Mouse (Mus musculus) intestine, embryonic 15.5 days (tissue): ENCODE measurements at regions not wholly inside any gene's neighbourhood (a gene's known extent, or its start where the extent isn't known, plus 50 kb on each side); places are given as distances from the start of the nearest gene placed in this dataset.

Experiments
- ATAC-seq: fragments of 200-750 bp; cut with Nextera tagmentation; 2 replicates; pipeline ENCODE4 v1.8.0; 2017; ENCODE audit warnings: moderate TSS enrichment, moderate library complexity
- H3K27ac ChIP-seq: fragments of 300-500 bp; sonication (generic); 2 replicates; pipeline ENCODE4 v1.5.1; 2015; ENCODE audit warnings: mild to moderate bottlenecking, inconsistent platforms
- H3K27me3 ChIP-seq: fragments of 300-500 bp; sonication (generic); replicated peaks from 2 replicates; pipeline ENCODE4 v1.6.1; 2015; ENCODE audit warnings: inconsistent platforms
- H3K36me3 ChIP-seq: fragments of 300-500 bp; sonication (generic); 2 replicates; pipeline ENCODE4 v1.6.1; 2015; ENCODE audit warnings: inconsistent platforms
- H3K4me1 ChIP-seq: fragments of 300-500 bp; sonication (generic); replicated peaks from 2 replicates; pipeline ENCODE4 v1.6.1; 2015; ENCODE audit warnings: inconsistent platforms
- H3K4me2 ChIP-seq: fragments of 300-500 bp; sonication (generic); replicated peaks from 2 replicates; pipeline ENCODE4 v1.6.1; 2015; ENCODE audit warnings: mild to moderate bottlenecking, inconsistent platforms
- H3K4me3 ChIP-seq: fragments of 300-500 bp; sonication (generic); replicated peaks from 2 replicates; pipeline ENCODE4 v1.5.1; 2015; ENCODE audit warnings: inconsistent platforms
- H3K9ac ChIP-seq: fragments of 300-500 bp; sonication (generic); 2 replicates; pipeline ENCODE4 v1.6.1; 2015; ENCODE audit warnings: inconsistent platforms
- H3K9me3 ChIP-seq: fragments of 300-500 bp; sonication (generic); 2 replicates; pipeline ENCODE4 v1.6.1; 2016; ENCODE audit warnings: inconsistent platforms
- WGBS: fragments of 180-500 bp; shearing (Covaris S2); methylation state at CpG from one replicate; pipeline ENCODE4 v1.1.7; 2015; 5-methylcytosine and 5-hydroxymethylcytosine counted together

GRCm38 (mm10) chr6:107415766-107416165 lies 113.8 kb upstream of the Lrrn1 start:
- Histone ChIP-seq H3K9ac (no peak overlapping the region), H3K27ac (no peak overlapping the region), H3K4me2 (no peak overlapping the region), H3K4me3 (no peak overlapping the region), H3K36me3 (no peaks in the 10 kb centered on the region), H3K27me3 (no peaks in the 10 kb centered on the region), H3K9me3 (no peaks in the 10 kb centered on the region), H3K4me1 (no peaks in the 10 kb centered on the region)
- WGBS, result 74% methylated on average over 4 of the region's 4 CpGs
- no peak for ATAC-seq

GRCm38 (mm10) chr6:107422091-107422490 lies 107.5 kb upstream of the Lrrn1 start:
- Histone ChIP-seq H3K36me3 (no peaks in the 10 kb centered on the region), H3K4me3 (no peak overlapping the region), H3K9ac (no peak overlapping the region), H3K27ac (no peak overlapping the region), H3K4me1 (no peaks in the 10 kb centered on the region), H3K4me2 (no peak overlapping the region), H3K27me3 (no peaks in the 10 kb centered on the region), H3K9me3 (no peaks in the 10 kb centered on the region)
- no peak for ATAC-seq
- WGBS, result 39% methylated on average over 3 of the region's 3 CpGs

GRCm38 (mm10) chr6:107426529-107426928 lies 103.0 kb upstream of the Lrrn1 start:
- Histone ChIP-seq H3K27ac (no peak overlapping the region), H3K27me3 (no peaks in the 10 kb centered on the region), H3K36me3 (no peaks in the 10 kb centered on the region), H3K4me3 (no peak overlapping the region), H3K9ac (no peak overlapping the region), H3K4me1 (no peaks in the 10 kb centered on the region), H3K4me2 (no peak overlapping the region), H3K9me3 (no peaks in the 10 kb centered on the region; the same call in 1 of the 2 replicates)
- whole genome bisulfite sequencing, result 84% methylated on average over 3 of the region's 3 CpGs
- ATAC-seq, result no peak

GRCm38 (mm10) chr6:107431033-107431432 lies 98.5 kb upstream of the Lrrn1 start:
- no peaks in the 10 kb centered on the region for H3K36me3 ChIP-seq
- 80% methylated on average over 4 of the region's 4 CpGs for WGBS
- ATAC-seq, result no peak
- no peak overlapping the region for H3K9ac ChIP-seq
- H3K27me3 ChIP-seq, result no peaks in the 10 kb centered on the region
- H3K4me1 ChIP-seq, result no peaks in the 10 kb centered on the region
- H3K4me2 ChIP-seq, result no peak overlapping the region
- H3K27ac ChIP-seq, result no peak overlapping the region
- H3K9me3 ChIP-seq, result no peaks in the 10 kb centered on the region; the same call in 1 of the 2 replicates
- no peak overlapping the region for H3K4me3 ChIP-seq

- Histone ChIP-seq H3K4me1 (no peaks in the 10 kb centered on the region), H3K27me3 (no peaks in the 10 kb centered on the region), H3K9ac (no peak overlapping the region), H3K36me3 (no peaks in the 10 kb centered on the region), H3K4me2 (no peak overlapping the region), H3K4me3 (no peak overlapping the region), H3K9me3 (no peaks in the 10 kb centered on the region), H3K27ac (no peak overlapping the region)
- WGBS, result 91% methylated on average over 1 of the region's 1 CpGs
- no peak for ATAC-seq
These were observed 87.5 kb upstream of the Lrrn1 start for GRCm38 (mm10) chr6:107442058-107442457.

GRCm38 (mm10) chr6:107444336-107444735 lies 85.2 kb upstream of the Lrrn1 start:
- Histone ChIP-seq H3K4me2 (no peak overlapping the region), H3K9me3 (no peaks in the 10 kb centered on the region), H3K9ac (no peak overlapping the region), H3K27me3 (no peaks in the 10 kb centered on the region), H3K4me1 (no peaks in the 10 kb centered on the region), H3K27ac (no peak overlapping the region), H3K36me3 (no peaks in the 10 kb centered on the region), H3K4me3 (no peak overlapping the region)
- WGBS, result 78% methylated on average over 3 of the region's 3 CpGs
- ATAC-seq, result no peak

- Histone ChIP-seq H3K9ac (no peak overlapping the region), H3K27me3 (no peaks in the 10 kb centered on the region), H3K4me1 (no peaks in the 10 kb centered on the region), H3K4me2 (no peak overlapping the region), H3K27ac (no peak overlapping the region), H3K36me3 (no peaks in the 10 kb centered on the region), H3K4me3 (no peak overlapping the region), H3K9me3 (no peaks in the 10 kb centered on the region)
- WGBS, result 86% methylated on average over 1 of the region's 1 CpGs
- no peak for ATAC-seq
These were observed 70.3 kb upstream of the Lrrn1 start for GRCm38 (mm10) chr6:107459220-107459619.

GRCm38 (mm10) chr6:107462440-107462839 lies 67.1 kb upstream of the Lrrn1 start:
- Histone ChIP-seq H3K4me2 (no peak overlapping the region), H3K9me3 (no peaks in the 10 kb centered on the region)

GRCm38 (mm10) chr6:107473395-107473794 lies 56.2 kb upstream of the Lrrn1 start:
- H3K4me1 ChIP-seq, result no peaks in the 10 kb centered on the region
- WGBS, result 47% methylated on average over 2 of the region's 2 CpGs
- H3K9ac ChIP-seq, result no peak overlapping the region
- no peaks in the 10 kb centered on the region for H3K27me3 ChIP-seq
- H3K4me3 ChIP-seq, result no peak overlapping the region
- ATAC-seq, result peak; percentile 95
- H3K27ac ChIP-seq, result no peak overlapping the region
- no peak overlapping the region for H3K4me2 ChIP-seq
- H3K36me3 ChIP-seq, result no peaks in the 10 kb centered on the region
- no peaks in the 10 kb centered on the region for H3K9me3 ChIP-seq

More at GRCm38 (mm10) chr6:107462440-107462839, 67.1 kb upstream of the Lrrn1 start:
- Histone ChIP-seq H3K4me3 (no peak overlapping the region), H3K36me3 (no peaks in the 10 kb centered on the region), H3K4me1 (no peaks in the 10 kb centered on the region), H3K27ac (no peak overlapping the region), H3K9ac (no peak overlapping the region), H3K27me3 (no peaks in the 10 kb centered on the region)
- WGBS, result 49% methylated on average over 2 of the region's 2 CpGs
- ATAC-seq, result no peak

GRCm38 (mm10) chr6:107474125-107474524 lies 55.4 kb upstream of the Lrrn1 start:
- Histone ChIP-seq H3K4me2 (no peak overlapping the region), H3K4me1 (no peaks in the 10 kb centered on the region), H3K27me3 (no peaks in the 10 kb centered on the region), H3K9ac (no peak overlapping the region), H3K9me3 (no peaks in the 10 kb centered on the region), H3K4me3 (no peak overlapping the region), H3K36me3 (no peaks in the 10 kb centered on the region), H3K27ac (no peak overlapping the region)
- ATAC-seq, result no peak
- WGBS, result 74% methylated on average over 4 of the region's 4 CpGs
